Mouse (Mus musculus) midbrain, embryonic 12.5 days (tissue): ENCODE data around the gene Slc15a1. TPM values are rescaled to one million over a fixed set of nuclear protein-coding genes. Genes with fewer than 3 reads are reported as not detected.
"Not testable (repeated sequence)": the region's sequence is repeated elsewhere in the genome, so short reads cannot be mapped to it uniquely, and the experiment has no call there.

Source experiments
- ATAC-seq: fragments of 200-750 bp; cut with Nextera tagmentation; 2 replicates; pipeline ENCODE4 v1.8.0; 2017; ENCODE audit warnings: low read depth, moderate TSS enrichment, moderate library complexity; ENCODE audit not compliant: low FRiP score
- H3K27ac ChIP-seq: fragments of 300-500 bp; sonication (generic); replicated peaks from 2 replicates; pipeline ENCODE4 v1.5.1; 2016; ENCODE audit warnings: mild to moderate bottlenecking
- H3K27me3 ChIP-seq: fragments of 300-500 bp; sonication (generic); 2 replicates; pipeline ENCODE4 v1.6.1; 2016; ENCODE audit warnings: mild to moderate bottlenecking
- H3K36me3 ChIP-seq: fragments of 300-500 bp; sonication (generic); 2 replicates; pipeline ENCODE4 v1.6.1; 2016
- H3K4me1 ChIP-seq: fragments of 300-500 bp; sonication (generic); 2 replicates; pipeline ENCODE4 v1.6.1; 2016
- H3K4me2 ChIP-seq: fragments of 300-500 bp; sonication (generic); replicated peaks from 2 replicates; pipeline ENCODE4 v1.6.1; 2016; ENCODE audit warnings: mild to moderate bottlenecking, moderate library complexity
- H3K4me3 ChIP-seq: fragments of 300-500 bp; sonication (generic); 2 replicates; pipeline ENCODE4 v1.5.1; 2016; ENCODE audit warnings: mild to moderate bottlenecking
- H3K9ac ChIP-seq: fragments of 300-500 bp; sonication (generic); replicated peaks from 2 replicates; pipeline ENCODE4 v1.6.1; 2016; ENCODE audit warnings: mild to moderate bottlenecking, moderate library complexity
- H3K9me3 ChIP-seq: fragments of 300-500 bp; sonication (generic); 2 replicates; pipeline ENCODE4 v1.6.1; 2016; ENCODE audit warnings: mild to moderate bottlenecking
- WGBS: fragments of 180-500 bp; shearing (Covaris S2); methylation state at CpG from one replicate; pipeline ENCODE4 v1.1.7; 2016; 5-methylcytosine and 5-hydroxymethylcytosine counted together
- polyA plus RNA-seq: library from polyadenylated mRNA; unstranded; fragments of >200 nt; fragmentation: Nextera tagmentation; extraction: Ambion mirVana; gene quantifications from 2 replicates; pipeline ENCODE4 v1.2.1, GENCODE M21; 2016

Gene Slc15a1
- polyA plus RNA-seq, 1 experiment from 2014 or later: not detected

DNA sequence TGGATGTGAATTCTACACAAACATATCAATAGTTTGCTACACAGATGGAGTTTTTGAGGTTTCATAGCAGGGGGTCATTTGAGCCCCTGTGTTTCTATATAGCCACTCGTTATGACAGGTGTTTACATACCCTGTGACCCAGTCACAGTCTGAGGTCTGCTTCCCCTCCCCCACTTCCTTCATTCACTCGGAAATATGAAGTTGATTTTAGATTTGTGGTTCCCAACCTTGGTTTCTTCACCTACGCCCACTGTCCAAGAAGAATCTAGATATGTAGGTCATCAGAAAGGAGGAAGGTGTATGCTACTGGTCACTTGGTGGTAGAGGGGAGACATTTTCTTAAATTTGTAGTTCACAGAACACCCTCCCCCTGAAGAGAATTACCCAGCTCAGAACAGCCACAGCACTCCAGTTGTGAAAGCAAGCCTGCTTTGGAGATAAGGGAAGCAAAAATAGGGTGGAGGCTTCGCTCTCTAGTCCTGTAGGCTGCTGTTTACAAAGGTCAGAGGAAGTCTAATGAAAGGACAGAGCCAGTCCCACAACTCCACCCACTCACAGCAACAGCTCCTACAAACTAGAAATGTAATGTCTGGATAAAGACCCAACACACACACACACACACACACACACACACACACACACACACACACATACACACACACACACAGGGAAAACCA lies 82.2 kb downstream of the Slc15a1 start:
- WGBS: 82% methylated on average over 4 of the region's 4 CpGs
- no peaks in the 10 kb centered on the region for H3K36me3 ChIP-seq
- no peak for ATAC-seq

DNA sequence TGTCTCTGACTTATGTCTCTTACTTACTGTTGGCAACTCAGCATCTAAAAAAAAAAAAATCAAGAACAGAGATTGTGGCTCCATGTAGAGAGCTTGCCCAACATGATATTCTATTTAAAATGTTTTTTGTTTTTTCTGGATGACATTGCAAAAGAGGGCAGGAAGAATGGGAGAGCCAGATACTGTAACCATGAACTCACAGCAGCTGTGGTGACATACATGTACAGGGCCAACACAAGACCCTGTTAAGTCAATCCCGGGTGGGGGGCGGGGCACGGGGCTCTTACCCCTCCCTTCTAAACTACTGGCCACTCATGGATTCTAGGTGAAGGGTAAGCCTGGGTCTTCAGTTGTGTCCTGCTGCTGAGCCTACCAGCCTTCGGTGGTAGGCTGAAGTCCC lies 83.1 kb downstream of the Slc15a1 start:
- H3K4me1 ChIP-seq: no peaks in the 10 kb centered on the region
- no peaks in the 10 kb centered on the region for H3K27me3 ChIP-seq
- no peaks in the 10 kb centered on the region for H3K9me3 ChIP-seq
- H3K4me3 ChIP-seq: no peak overlapping the region
- WGBS: 89% methylated on average over 4 of the region's 4 CpGs
- H3K9ac ChIP-seq: no peak overlapping the region
- H3K4me2 ChIP-seq: no peak overlapping the region
- no peaks in the 10 kb centered on the region for H3K36me3 ChIP-seq
- no peak for ATAC-seq
- H3K27ac ChIP-seq: no peak overlapping the region

More for the DNA sequence above, 82.2 kb downstream of the Slc15a1 start:
- Histone ChIP-seq H3K9me3 (no peaks in the 10 kb centered on the region), H3K4me1 (no peaks in the 10 kb centered on the region), H3K27me3 (no peaks in the 10 kb centered on the region), H3K27ac (no peak overlapping the region), H3K4me3 (no peak overlapping the region), H3K9ac (no peak overlapping the region), H3K4me2 (no peak overlapping the region)

DNA sequence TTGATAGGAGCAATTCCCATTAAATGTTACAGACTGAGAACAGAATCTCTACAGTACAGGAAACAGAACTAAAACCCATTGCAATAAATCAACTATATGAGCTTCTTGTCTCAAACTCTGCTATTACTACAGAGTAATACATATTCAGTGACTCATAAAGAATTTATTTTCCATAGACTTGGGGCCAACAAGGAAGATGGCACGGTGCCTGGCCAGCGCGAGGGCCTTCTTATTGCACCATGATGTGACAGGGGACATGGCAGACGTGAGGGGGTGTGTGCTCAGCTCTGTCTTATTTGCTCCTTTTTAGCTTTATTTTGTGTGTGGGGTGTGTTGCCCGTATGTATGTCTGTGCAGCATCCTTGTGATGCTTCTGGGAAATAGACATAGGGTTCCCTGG lies 87.5 kb downstream of the Slc15a1 start:
- Histone ChIP-seq H3K36me3 (no peaks in the 10 kb centered on the region), H3K27ac (no peak overlapping the region), H3K4me2 (no peak overlapping the region), H3K9me3 (no peaks in the 10 kb centered on the region), H3K4me1 (no peaks in the 10 kb centered on the region), H3K9ac (no peak overlapping the region), H3K4me3 (no peak overlapping the region), H3K27me3 (no peaks in the 10 kb centered on the region)
- ATAC-seq: no peak
- 95% methylated on average over 5 of the region's 5 CpGs for WGBS

DNA sequence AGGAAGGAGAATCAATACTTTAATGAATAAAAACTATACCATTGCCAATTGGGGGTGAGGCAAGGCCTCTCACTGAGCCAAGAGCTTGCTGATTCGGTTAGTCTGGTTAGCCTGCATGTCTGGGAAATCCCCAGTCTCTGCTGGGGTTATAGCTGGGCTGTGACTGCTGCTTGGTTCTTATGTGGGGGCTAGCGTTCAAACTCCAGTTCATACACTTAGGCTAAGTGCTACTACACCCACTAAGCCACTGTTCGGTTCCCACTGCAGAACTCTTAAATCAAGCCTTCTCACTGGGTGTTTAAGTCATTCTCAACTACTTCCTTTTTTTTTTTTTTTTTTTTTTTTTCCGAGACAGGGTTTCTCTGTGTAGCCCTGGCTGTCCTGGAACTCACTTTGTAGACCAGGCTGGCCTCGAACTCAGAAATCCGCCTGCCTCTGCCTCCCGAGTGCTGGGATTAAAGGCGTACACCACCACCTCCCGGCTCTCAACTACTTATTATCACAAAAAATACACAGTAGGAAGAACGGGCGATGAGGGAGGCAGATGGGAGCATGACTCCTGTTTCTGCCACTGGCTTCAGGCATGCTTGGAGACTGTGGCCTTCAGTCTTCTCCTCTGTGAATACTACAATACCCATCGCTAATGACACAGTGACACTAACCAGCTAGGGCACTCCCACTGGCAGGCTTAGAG lies 88.3 kb downstream of the Slc15a1 start:
- H3K27me3 ChIP-seq: no peaks in the 10 kb centered on the region
- H3K4me2 ChIP-seq: no peak overlapping the region
- H3K9ac ChIP-seq: no peak overlapping the region
- no peaks in the 10 kb centered on the region for H3K36me3 ChIP-seq
- no peaks in the 10 kb centered on the region for H3K9me3 ChIP-seq
- H3K27ac ChIP-seq: no peak overlapping the region
- H3K4me3 ChIP-seq: no peak overlapping the region
- no peaks in the 10 kb centered on the region for H3K4me1 ChIP-seq
- WGBS: 90% methylated on average over 11 of the region's 12 CpGs
- no peak for ATAC-seq

DNA sequence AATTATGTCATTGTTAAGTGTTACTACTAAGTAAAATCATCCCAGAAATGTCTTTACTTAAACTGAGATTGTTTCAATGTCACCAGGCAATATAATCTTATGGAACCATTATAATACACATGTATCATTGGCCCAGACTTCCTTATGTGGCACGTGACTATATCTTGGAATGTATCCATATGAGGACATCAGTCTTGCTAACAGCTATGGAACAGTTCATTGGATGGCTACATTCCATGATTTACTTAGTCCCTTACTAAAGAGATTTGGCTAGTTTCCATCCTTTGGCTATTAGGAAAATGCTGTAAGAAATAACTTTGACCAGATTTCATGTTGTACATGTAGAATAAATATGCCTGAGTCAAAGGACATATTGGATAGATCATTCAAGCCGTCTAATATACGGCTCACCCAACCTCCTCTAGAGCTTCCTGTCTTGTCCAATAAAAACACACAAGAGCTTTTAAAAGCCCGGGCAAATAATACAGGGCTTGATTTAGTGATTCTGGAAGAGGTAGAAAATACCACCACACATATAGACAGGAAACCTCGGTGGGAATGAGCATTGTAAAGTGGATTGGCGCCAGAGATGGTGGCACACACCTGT lies 90.3 kb downstream of the Slc15a1 start:
- no peak overlapping the region for H3K4me2 ChIP-seq
- no peak overlapping the region for H3K9ac ChIP-seq
- H3K4me1 ChIP-seq: no peaks in the 10 kb centered on the region
- H3K27me3 ChIP-seq: no peaks in the 10 kb centered on the region
- no peak for ATAC-seq
- no peak overlapping the region for H3K27ac ChIP-seq
- no peaks in the 10 kb centered on the region for H3K36me3 ChIP-seq
- no peaks in the 10 kb centered on the region for H3K9me3 ChIP-seq
- no peak overlapping the region for H3K4me3 ChIP-seq
- 92% methylated on average over 6 of the region's 6 CpGs for WGBS

DNA sequence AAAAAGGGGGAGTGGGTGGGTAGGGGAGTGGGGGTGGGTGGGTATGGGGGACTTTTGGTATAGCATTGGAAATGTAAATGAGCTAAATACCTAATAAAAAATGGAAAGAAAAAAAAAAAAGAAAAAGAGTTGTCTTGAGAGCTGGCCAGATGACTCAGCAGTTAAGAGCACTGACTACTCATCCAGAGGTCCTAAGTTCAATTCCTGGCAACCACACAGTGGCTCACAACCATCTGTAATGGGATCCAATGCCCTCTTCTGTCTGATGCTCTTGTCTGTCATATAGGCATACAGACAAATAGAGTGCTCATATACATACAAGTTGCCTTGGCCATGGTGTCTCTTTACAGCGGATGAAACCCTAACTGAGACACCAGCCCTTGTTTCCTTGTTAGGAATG lies 91.3 kb downstream of the Slc15a1 start:
- H3K36me3 ChIP-seq, H3K9me3 ChIP-seq, H3K4me3 ChIP-seq, H3K27me3 ChIP-seq, H3K9ac ChIP-seq, ATAC-seq, H3K4me1 ChIP-seq, H3K27ac ChIP-seq, H3K4me2 ChIP-seq: not testable (repeated sequence)
- 93% methylated on average over 1 of the region's 1 CpGs for WGBS

Other genes with a start within 250 kb of the Slc15a1 start
- 41.1 and 43.3 TPM in 2 replicates for gene Stk24, start 125.2 kb downstream of the Slc15a1 start, polyA plus RNA-seq